In genomic region chr13:58117318-58118017, GRCm38 (mm10) we compare ENCODE assay signal across 1 mouse cellular context.
A peak's percentile ranks its signal among the peaks of the same experiment; 100 is the strongest.
TF ChIP-seq lines count a peak whose summit lies in the region.

No protein-coding gene starts in this region.

TF ChIP-seq in CH12.LX, 34 proteins besides CTCF, POLR2A, EP300 and RAD21:
- TF ChIP-seq SMC3 (IDR thresholded peaks at IDR 0.05; ENCODE audit: low read depth, low read length) (peak; percentile 28; the same call in 1 of the 2 replicates), ZC3H11A (IDR thresholded peaks at IDR 0.05; ENCODE audit: low read depth, low read length) (no peak)
